Mouse (Mus musculus): ENCODE data around the gene Abcc8. TPM values are rescaled to one million over a fixed set of nuclear protein-coding genes. Genes with fewer than 3 reads are reported as not detected.

Gene Abcc8
- total RNA-seq (2023) = under 1 TPM; 0.11 to 0.73 TPM

DNA sequence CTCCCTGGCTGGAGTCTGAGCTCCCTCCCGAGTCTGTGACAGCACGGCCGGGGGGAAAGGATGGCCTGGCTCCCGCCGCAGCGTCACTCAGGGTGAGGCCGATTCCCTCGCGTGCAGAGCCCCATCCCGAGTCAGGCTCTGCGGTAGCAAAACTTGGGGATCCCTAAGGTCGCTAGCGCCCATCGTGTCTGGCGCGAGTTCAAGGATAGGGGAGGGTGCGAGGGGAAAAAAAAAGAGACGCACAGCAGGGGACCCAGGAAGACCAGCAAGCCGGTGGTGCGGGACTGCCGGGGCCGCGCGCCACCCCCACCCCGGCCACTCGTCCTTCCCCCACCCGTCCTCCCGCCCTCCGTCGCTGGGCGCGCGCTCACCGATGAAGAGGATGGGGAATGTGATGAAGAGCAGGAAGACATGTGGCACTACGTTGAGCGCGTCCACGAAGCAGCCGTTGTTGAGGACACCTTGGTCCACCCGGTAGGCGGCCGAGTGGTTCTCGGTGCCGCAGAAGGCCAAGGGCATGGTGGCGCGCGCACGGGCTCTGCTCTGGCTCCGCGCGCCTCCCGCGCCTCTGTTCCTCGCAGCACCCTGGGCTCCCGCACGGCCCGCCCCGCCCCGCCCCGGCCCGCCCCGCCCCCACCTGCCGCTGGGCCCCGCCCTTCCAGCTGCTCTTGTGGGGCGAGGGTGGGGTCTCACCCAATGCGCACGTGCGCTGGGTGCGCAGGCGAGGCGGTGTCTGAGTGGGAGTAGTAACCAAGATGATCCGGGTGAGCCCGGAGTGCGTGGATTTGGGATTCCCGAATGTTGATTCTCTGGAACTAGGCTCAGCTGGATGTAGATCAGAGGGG is at the start of gene Abcc8:
Gene Abcc8 (minus strand): TSS at position 603 of the 845 bp plus-strand sequence.

DNA sequence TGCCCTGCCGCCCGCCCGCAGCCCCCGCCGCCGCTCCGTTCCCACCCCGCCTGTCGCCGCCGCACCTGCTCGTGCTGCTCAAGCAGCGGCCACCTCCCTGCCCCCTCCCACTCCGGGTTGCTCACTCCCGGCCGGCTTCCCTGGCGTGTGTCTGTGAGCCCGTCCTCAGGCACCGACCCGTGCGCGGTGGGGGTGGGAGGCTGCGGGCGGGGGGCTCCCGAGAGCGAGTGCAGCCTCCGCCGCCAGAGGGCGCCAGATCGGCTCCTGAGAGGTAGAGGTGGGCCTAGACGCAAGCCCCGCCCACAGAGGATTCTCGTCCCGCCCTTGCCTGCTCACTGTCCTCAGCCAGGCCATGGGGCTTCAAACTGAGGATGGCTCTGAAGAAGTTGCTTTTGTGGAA is 79.3 kb downstream of the Abcc8 start, which contains the start of gene Kcnj11:
Gene Kcnj11 (minus strand): TSS at position 202 of the 400 bp plus-strand sequence.

Other genes starting within 250 kb of the Abcc8 start
- gene Abcc6, start 149.7 kb downstream of the Abcc8 start, total RNA-seq (2023) = not detected
- gene Nomo1, start 146.3 kb downstream of the Abcc8 start, total RNA-seq (2023) = 10 to 100 TPM; 29.1 to 36.7 TPM
- gene Kcnj11, start 79.3 kb downstream of the Abcc8 start, total RNA-seq (2023) = not detected
- gene Ush1c, start 58.5 kb upstream of the Abcc8 start, total RNA-seq (2023) = under 1 TPM in 1 of 2 experiments, not detected in 1; 0.33 TPM
- under 1 TPM; 0.42 to 0.79 TPM for gene Otog, start 61.0 kb upstream of the Abcc8 start, total RNA-seq (2023)
- gene Myod1, start 196.4 kb upstream of the Abcc8 start, total RNA-seq (2023) = not detected
- under 1 TPM in 1 of 2 experiments, not detected in 1; 0.09 TPM for gene Kcnc1, start 216.5 kb upstream of the Abcc8 start, total RNA-seq (2023)